Mouse (Mus musculus) C2C12 (cell line): ENCODE measurements around the gene Ctrc.

Source experiments
- CTCF ChIP-seq: IDR thresholded peaks from one replicate; pipeline ENCODE4 v1.5.1; 2011; ENCODE audit not compliant: control insufficient read depth, insufficient read depth, insufficient read length
- USF1 ChIP-seq: IDR thresholded peaks from one replicate; pipeline ENCODE4 v1.6.1; 2011; ENCODE audit warnings: low read depth, mild to moderate bottlenecking, control low read depth, moderate library complexity

DNA sequence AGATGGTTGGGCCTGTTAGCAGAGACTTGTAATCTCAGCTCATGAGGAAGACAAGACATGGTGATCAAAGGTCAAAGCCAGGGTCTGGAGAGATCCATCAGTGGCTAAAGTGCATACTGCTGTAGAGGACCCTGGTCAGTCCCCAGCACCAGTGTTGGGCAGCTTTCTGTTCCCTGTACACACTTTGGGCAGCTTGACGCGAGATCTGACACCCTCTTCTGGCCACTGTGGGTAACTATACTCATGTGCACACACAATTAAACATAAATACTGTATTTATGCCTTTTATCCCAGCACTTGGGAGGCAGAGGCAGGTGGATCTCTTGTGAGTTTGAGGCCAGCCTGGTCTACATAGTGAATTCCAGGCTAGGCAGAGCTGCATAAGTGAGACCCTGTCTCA, 35.2 kb downstream of the Ctrc start:
- TF ChIP-seq CTCF (no peak), USF1 (no peak)
